Mouse (Mus musculus): ENCODE measurements around the gene Serp2. TPM values are rescaled to one million over a fixed set of nuclear protein-coding genes. Genes with fewer than 3 reads are reported as not detected.

The Serp2 gene
- total RNA-seq (2021), result 1 to 10 TPM; 3.2 to 3.8 TPM
- long read RNA-seq, experiment 1, partial matches to known transcripts, result 0 of 2 reads
- long read RNA-seq, experiment 1, other reads (novel, unspliced or antisense), result 2 of 2 reads
- long read RNA-seq, experiment 2, partial matches to known transcripts, result 0 of 1 reads
- long read RNA-seq, experiment 2, other reads (novel, unspliced or antisense), result 1 of 1 reads

DNA sequence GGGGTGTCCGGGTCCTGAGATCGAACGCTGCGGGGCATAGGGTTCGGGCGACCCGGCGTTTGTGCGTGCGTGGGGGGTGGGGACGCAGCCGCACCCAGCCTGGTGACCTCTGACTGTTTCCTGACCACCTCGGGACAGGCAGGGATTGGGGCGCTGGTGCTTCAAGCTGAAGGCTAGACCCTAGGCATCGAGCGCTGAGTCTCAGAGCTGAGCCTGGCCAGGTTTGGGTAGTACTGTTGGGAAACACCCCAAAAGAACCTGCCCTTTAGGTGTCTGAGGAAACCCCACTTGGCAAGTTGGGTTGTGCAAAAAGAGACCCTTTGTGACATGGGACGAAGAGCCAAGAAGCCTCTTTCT, at the start of gene Serp2:
Gene Serp2, minus strand, starts transcription at position 38 of the 357 bp plus-strand sequence.
- no peak for DNase-seq (ENCODE audit: low spot score in 2 of 2)

DNA sequence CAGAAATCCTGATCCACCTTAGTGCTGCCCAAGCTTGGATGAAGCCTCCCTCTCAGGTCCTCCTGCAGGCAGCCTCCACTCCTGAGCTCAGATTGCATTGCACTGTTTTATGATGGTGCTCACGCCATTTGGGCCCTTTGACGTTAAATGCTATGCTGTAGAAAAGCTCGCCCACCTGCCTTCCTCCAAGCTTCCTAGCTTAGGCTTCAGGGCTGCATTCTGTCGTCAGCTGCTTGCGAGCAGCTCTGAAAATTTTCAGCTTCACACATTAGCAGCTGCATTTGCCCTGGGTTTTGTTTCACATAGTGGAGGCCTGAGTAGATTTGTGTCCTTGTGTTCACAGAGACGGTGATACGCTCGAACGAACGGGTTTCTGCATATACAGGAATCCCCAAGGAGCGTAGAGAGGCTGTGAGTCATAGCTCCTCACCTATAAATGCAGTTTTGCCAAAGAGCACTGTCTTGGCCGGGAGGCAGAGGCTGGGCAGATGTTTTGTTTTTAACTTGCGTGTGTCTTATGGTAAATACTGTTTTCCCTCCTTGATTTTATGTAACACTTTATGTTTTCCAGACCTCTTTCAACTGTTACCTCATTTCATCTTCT, 49.3 kb upstream of the Serp2 start:
- DNase-seq (ENCODE audit: low spot score in 2 of 2), result no peak

DNA sequence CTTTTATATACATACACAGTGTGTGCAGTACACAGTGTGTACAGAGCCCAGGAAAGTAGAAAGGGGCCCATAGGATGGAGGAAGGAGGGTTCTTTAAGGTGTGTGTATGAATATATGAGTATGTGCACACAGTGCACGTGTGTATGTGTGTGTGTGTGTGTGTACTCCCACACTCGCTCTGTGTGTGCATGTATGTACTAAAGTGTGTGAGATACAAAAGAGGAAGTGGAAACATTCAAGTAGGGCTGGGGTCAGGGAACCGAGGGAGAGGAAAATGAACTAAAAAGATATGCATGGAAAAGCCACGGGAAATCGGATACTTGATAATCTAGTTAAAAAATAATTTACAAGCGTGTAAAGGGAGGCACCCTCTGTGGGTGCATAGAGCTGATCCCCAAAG, 47.3 kb upstream of the Serp2 start:
- DNase-seq (ENCODE audit: low spot score in 2 of 2), result no peak

DNA sequence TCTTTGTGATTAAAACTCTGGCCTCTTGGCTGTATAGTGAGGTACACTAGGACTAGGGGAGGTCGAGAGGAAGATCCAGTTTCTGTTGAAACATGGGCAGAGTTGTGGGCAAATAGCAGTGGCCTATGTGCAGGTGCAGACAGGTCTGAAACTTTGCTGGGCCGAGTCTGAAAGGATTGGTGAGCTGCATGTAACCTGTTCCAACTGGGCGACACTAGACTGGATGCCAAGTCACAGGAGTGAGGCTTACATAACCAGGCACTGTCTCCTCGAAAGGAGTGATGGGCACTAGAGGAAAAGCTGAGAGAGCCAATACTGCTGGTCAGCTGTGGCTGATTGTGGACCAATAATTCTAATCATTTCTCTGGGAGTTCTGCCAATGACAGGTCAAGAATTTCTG, 45.0 kb upstream of the Serp2 start:
- DNase-seq (ENCODE audit: low spot score in 2 of 2), result no peak

DNA sequence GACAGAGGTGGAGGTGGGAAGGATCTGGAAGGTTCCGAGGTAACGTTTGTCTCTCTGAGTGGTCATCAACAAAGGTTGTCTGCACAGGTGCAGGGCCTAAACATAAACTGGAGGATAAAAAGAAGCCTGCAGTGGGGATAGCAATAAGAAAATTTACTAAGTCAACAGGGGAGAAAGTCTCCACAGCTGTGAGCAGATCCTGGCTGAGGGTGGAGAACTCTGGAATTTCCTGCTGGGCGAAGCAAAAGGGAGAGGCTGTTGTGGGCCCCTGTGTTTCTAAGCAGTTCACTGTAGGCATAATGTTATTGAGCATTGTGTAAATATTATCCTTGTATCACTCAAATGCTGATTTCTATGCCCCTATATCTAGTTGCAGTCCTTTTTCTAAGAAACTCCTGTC, 43.7 kb upstream of the Serp2 start:
- DNase-seq (ENCODE audit: low spot score in 2 of 2), result no peak

DNA sequence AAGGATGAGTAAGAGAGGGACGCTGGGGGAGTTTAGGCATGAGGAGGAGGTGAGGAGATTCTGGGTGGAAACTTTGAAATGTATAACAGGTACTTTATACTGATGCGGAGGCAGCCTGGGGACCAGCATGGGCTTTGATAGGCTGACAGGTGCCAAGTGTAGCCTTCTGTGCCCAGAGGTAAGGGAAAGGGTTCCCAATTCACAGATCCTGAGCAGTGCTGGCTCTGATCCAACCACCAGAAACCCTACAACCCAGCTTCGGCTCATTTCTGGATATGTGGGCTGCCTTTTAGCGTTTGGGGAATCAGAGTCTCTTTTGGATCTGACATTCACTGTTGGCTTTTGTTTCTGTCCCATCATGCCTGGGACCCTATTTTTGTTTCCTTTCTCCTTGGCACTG, 43.0 kb upstream of the Serp2 start:
- DNase-seq (ENCODE audit: low spot score in 2 of 2), result no peak

DNA sequence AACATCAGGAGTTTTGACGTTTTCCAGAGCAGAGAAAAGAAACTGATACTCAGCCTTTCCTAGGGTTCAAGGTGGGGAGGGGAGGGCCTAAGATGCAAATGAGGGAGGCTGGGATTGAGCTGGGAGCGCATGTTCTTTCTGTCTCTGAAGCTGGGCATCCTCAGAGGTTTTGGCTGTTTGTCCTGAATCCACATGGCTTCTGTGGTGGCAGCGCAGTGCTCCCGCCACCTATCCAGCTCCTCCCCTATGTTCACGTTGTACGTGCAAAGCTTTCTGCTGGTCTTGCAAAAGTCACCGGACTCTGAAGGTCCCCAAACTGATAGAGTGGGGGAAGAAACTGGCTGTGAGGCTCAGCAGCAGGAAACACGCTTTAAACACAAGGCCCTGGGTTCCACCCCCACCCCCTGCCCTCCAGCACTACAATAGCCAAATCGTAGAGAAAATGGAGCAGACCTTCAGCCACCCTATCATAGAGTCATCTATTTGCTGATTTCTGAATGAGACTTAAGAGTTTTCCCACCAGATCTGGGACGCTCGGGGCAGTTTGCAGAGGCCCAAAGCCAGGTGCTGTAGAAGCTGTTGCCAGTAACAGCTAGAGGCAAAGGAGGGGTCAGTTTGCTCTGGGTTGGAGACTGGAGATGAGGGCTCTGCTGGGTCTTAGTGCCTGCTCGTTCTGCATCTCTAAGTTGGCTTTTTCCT, 42.0 kb upstream of the Serp2 start:
- DNase-seq (ENCODE audit: low spot score in 2 of 2), result peak in 1 of 2 experiments; percentile 49

DNA sequence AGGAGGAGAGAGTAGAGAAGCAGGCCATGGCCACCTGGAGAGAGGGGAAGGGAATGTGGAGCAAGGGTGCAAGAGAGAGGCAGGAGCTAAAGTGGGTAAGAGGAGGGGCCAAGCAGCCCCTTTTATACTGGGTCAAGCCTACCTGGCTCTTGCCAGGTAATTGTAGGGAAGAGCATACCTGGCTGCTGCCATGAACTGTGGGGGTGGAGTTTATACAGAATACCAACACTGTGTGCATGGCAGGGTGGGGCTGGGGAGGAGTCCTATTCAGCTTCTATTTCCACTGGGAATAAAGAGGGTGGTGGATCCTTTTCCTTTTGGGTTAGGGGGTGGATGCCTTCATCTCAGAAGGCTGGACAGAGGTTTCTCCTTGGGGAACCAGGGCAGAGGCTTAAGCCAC, 41.1 kb upstream of the Serp2 start:
- no peak for DNase-seq (ENCODE audit: low spot score in 2 of 2)

DNA sequence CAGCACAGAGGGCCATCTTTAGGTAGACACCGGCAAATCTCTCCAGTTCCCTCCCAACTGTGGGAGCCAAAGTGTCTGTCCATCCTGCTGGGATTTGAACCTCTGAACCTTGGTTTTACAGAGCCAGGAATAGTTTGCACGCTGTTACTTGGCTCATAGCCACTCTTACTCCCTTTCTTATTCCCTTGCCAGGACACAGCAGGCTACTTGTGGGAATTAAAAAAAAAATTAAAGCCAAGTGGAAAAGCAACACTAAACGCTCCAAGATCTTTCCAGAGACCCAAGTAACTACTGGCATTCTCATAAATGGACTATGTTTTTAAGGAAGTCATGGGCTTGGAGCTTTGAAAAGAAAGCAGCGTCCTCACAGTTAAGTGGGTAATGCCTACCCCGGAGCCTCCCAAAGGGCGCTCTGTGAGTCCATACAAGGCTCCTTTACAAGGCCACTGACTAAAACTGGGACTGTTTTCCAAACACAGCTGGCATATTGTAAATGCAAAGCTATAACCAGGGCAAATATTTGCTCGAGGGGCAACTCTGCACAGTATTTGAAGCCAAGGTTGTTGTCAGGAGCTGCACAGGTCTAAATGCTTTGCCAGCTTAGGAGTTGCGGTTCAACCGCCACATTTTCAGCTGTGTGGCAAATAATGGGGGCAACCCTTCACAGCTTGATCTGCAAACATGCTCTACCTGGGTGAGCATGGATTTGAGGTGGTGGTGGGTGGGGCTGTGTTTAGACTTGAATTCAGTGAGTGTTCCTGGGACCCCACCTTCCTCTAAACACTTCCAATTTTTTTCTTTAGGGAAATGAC, 38.6 kb upstream of the Serp2 start:
- DNase-seq (ENCODE audit: low spot score in 2 of 2), result no peak

DNA sequence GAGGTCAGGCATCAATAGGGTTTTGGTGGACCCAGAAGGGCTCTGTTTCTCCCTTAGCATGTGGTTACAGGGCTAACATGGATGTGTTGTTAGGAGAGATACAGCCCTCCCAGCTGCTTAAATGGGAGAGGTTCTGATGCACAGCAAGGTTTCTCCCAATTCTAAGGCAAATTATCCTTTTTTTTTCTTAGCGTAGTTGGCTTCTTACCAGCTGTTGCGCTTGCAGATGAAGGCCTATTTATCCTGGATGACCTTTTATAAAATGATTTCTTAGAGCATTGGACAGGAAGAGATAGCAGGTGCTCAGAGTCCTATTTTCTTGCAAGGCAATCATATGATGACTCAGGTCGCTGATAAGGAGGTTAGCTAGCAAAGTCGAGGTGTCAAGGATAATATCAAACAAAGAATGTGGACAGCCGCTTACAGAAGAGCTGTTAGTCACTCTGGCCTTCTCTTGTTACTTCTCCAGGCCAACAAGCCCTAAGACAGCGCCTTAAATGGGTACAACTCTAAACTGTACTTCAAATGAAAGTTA, 37.7 kb upstream of the Serp2 start:
- DNase-seq (ENCODE audit: low spot score in 2 of 2), result no peak

DNA sequence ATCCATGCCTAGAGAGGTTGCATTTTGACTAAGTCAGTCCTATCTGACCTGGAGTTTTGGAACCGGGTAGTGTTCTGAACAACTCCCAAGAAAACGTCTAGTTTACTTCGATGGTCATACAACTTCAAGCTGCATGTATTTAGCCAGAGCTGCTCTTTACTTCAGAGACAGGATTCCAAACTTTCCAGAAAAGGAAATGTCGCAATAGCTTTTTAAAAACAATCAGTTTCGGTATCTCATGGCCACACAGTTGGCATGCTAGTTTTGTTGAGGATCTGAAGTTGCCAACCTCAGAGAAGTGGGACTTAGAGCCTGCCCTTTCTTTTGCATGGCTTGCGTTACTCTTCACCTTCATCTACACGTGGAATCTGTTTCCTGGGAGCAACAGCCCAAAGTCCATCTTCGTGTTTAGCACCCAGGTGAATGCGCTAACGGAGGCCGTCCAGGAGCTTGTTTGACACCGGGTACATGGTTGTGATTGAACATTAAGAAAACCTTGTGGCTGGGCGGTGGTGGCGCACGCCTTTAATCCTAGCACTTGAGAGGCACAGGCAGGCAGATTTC, 37.0 kb upstream of the Serp2 start:
- no peak for DNase-seq (ENCODE audit: low spot score in 2 of 2)

DNA sequence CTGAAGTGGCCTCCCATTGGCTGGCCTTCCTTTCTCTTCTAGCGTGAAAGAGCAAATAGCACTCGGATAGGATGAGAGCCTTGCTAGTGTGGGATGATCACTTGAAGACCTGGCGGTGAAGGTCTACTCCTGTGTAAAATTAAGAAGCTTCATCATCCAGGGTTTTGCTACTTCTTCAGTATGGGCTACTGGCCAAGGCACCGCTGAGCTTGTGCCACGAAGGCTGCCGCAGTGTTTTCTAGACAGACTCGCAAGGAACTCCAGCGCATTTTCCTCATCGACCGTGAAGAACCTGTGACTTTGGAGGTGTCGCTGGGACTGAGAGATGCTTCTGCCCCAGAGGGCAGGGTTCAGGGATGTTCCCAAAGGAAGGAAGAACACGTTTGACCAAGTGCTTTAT, 36.0 kb upstream of the Serp2 start:
- DNase-seq (ENCODE audit: low spot score in 2 of 2), result no peak

DNA sequence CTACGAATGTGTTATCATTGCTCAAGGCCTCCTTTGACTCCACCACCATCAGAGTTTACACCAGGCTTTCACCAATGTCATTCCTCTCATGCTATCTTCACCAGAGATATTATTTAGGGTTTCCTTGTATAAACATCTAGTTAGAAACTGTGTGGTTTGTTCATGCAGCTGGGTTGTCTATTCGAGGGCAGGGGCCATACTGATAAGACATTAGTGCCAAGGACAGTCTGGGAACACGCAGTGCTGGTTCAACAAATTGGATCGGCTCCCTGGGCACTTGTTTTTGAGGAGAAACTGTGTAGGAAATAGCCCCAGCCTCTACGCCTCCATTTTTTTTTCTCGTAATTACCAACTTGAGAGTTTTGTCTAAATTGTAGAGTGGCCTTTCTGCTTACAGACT, 35.4 kb upstream of the Serp2 start:
- no peak for DNase-seq (ENCODE audit: low spot score in 2 of 2)

DNA sequence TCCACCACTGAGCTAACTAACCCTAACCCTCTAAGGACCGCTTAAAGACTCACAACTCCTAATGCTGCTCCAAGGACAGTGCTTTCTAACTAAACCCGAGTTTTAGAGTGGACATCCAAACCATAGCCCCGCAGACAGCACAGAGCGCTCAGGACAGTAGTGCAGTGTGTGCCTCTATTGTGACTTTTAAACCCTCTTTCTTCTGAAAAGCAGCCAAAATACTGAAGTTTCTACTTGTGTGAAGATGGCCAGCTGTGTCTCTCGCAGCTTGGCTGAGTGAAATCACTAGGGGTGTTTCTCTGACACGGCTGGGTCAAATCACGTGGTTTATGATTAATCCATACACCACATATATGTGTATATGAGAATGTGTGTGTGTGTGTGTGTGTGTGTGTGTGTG, 33.4 kb upstream of the Serp2 start:
- DNase-seq (ENCODE audit: low spot score in 2 of 2), result no peak

DNA sequence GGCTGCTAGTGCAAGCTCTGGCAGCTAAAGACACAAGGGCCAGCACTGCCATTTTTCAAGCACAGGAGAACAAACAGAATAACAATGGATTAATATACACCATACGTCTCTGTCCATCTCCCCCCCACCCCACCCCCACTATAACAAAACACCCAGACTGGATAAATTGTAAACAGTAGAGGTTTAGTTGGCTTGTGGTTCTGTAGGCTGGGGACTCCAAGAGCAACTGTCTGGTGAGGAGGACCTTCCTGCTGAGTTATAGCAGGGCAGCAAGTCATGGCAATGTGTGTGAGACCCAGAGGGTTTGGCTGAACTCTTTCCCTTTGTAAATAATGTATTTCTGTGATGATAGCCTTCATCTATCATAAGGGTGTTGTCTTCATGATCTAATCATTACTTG, 33.0 kb upstream of the Serp2 start:
- no peak for DNase-seq (ENCODE audit: low spot score in 2 of 2)

DNA sequence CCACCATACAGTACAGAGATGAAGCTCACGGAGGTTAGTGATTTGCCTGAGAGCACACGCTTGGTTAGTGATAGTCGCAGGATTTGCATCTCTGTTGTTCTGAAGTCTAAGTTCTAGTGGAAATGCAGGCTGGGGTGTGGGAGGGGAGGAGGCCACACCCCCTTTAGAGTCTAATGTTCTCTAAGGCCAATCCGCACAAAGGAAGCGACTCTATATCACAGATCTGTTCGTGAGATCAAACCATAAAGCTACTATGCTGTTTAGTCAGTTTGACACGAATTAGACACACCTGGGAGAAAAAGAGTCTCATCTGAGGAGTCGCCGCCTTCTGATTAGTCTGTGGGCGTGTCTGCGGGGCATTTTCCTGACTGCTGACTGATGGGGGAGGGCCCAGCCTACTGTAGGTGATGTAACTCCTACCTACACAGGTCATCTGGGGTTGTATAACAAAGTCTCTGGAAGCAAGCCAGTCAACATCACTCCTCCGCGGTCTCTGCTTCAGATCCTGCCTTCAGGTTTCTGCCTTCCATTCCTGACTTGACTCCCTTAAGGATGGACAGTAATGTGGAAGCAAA, 29.2 kb upstream of the Serp2 start:
- no peak for DNase-seq (ENCODE audit: low spot score in 2 of 2)

DNA sequence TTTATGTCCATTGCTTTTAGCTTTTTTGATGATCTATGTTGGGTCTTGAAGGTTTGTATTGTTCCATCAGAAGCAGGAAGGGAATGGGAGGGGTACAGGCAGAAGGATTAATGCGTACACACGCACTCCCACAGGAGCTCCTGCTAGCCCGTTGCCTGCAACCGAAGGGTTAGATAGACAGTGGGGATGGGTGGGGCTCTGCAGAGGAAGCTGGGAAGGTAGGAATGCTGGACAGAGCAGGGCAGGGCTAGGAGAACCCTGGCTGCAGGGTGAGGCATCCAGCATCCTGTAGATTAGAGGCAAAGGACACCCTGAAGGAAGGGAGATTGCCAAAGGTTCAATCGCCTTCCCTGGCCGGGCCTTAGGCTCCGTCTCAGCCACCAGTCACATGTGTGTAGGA, 27.3 kb upstream of the Serp2 start:
- DNase-seq (ENCODE audit: low spot score in 2 of 2), result no peak

DNA sequence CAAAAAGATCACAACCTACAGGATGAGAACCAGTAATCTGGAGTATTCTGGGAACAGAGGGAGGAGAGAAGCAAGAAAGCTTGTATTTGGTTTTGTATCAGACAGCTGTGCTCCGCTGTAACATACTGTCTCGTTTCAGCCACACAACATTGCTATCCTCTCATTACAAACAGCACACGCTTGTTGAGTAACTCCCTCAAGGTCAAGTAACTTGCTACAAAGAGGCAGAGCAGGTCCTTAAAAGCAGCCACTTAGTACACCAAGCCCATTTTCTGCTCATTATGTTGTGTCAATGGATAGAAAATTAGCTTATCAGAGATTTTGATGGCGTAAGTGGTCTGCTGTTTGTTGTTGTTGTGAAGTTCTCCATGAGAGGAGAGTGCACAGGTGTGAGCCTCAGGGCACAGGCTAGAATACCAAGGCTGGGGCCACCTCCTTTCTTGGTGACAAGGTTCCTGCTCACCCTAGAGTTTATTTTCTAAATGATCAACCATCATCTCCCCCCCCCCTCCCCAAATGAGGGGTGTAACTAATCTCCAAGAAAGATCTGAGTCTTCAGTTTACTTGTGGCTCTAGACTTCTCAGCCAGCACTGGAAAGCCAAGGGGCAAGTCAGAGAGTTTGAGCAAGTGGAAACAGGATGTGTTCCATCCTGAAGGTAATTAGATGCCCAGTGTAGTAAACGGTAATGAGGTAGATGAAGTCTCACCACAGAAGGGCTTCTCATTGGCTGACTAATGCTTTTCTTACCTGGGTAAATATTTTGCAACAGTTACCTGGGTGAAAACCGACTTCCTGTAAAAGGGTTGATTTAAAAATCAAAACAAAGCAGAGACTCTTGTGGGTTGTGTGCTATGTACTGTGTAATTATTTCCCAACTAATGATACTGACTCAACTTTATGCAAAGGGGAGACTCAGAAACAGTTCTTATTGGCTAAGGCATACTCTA, 25.6 kb upstream of the Serp2 start:
- DNase-seq (ENCODE audit: low spot score in 2 of 2), result no peak

DNA sequence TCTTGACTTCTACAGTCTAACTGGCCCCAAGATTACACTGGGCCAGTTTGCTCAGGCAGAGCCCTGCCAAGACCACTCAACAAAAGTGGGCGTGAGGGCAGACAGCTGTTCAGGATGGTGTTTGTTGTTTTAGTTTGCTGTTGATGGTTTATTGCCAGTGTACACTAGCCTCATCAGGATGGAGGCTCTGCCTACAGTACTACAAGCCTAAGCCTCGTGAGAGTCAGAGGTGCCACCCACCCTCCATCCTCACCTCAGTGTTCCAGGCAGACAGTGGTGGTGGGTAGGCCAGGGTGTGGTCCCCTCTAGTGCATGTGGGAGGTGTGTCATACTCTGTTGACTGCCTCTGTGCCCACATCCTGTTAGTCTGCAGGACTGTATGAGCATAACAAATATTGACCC, 23.0 kb upstream of the Serp2 start:
- DNase-seq (ENCODE audit: low spot score in 2 of 2), result no peak

DNA sequence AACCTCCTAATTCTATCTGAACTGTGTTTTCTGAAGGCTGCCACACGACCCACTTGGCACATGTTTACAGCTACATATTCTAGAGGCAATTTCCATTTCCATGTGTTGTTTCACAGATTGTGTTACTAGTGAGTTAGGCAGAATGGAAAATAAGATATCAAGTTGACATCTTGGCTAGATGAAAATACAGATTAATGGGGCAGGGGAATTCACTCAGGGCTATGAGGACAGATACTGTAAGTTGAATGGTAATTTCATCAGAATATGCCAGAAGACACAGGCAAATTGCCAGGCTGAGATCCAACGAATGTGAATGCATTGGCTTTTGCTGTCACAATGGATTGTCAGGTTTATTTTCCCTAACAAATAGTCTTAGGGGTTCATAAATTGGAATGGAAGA, 21.2 kb upstream of the Serp2 start:
- no peak for DNase-seq (ENCODE audit: low spot score in 2 of 2)

All from gastrocnemius, postnatal 4 days (tissue).